Mouse (Mus musculus): ENCODE results near the gene Rab40c.

GRCm38 (mm10) chr17:25869498-25869897 is 50.0 kb downstream of the Rab40c start:
- TF ChIP-seq CTCF (IDR thresholded peaks at IDR 0.05) = no peak
- TF ChIP-seq EP300 (IDR thresholded peaks at IDR 0.05) = no peak

All from lung, postnatal 0 days (tissue).